Mouse (Mus musculus) limb, embryonic 14.5 days (tissue): ENCODE measurements around the gene Smarca4. TPM values are rescaled to one million over a fixed set of nuclear protein-coding genes. Genes with fewer than 3 reads are reported as not detected.

Experiments used
- ATAC-seq: fragments of 200-750 bp; cut with Nextera tagmentation; 2 replicates; pipeline ENCODE4 v1.8.0; 2017; ENCODE audit warnings: low read depth, moderate number of reproducible peaks, moderate TSS enrichment; ENCODE audit not compliant: low FRiP score
- DNase-seq: peaks from one replicate; pipeline ENCODE4 v3.0.0-alpha.2; 2015; ENCODE audit warnings: low spot score
- H3K27ac ChIP-seq: fragments of 300-500 bp; sonication (generic); replicated peaks from 2 replicates; pipeline ENCODE4 v1.5.1; 2014; ENCODE audit warnings: low read depth, mild to moderate bottlenecking, low read length, moderate library complexity, mixed read lengths
- H3K27me3 ChIP-seq: fragments of 300-500 bp; sonication (generic); 2 replicates; pipeline ENCODE4 v1.6.1; 2014; ENCODE audit warnings: low read length, mixed read lengths; ENCODE audit not compliant: control insufficient read depth, insufficient read depth
- H3K36me3 ChIP-seq: fragments of 300-500 bp; sonication (generic); 2 replicates; pipeline ENCODE4 v1.6.1; 2014; ENCODE audit warnings: mild to moderate bottlenecking, low read length, moderate library complexity, mixed read lengths; ENCODE audit not compliant: control insufficient read depth, insufficient read depth
- H3K4me1 ChIP-seq: fragments of 300-500 bp; sonication (generic); 2 replicates; pipeline ENCODE4 v1.6.1; 2014; ENCODE audit warnings: antibody characterized with exemption, low read length, mixed read lengths; ENCODE audit not compliant: control insufficient read depth, insufficient read depth
- H3K4me2 ChIP-seq: fragments of 300-500 bp; sonication (generic); replicated peaks from 2 replicates; pipeline ENCODE4 v1.6.1; 2014; ENCODE audit warnings: low read depth, mild to moderate bottlenecking, low read length, moderate library complexity; ENCODE audit not compliant: severe bottlenecking
- H3K4me3 ChIP-seq: fragments of 300-500 bp; sonication (generic); replicated peaks from 2 replicates; pipeline ENCODE4 v1.5.1; 2014; ENCODE audit warnings: low read length
- H3K9ac ChIP-seq: fragments of 300-500 bp; sonication (generic); 2 replicates; pipeline ENCODE4 v1.6.1; 2014; ENCODE audit warnings: mild to moderate bottlenecking, low read depth, low read length, moderate library complexity; ENCODE audit not compliant: severe bottlenecking
- H3K9me3 ChIP-seq: fragments of 300-500 bp; sonication (generic); 2 replicates; pipeline ENCODE4 v1.6.1; 2016; ENCODE audit warnings: low read length; ENCODE audit not compliant: control insufficient read depth
- POLR2A ChIP-seq: fragments of 200-500 bp; IDR thresholded peaks from 2 replicates; pipeline ENCODE4 v1.8.0; 2012; ENCODE audit warnings: inconsistent platforms, mild to moderate bottlenecking, moderate library complexity, borderline replicate concordance; ENCODE audit not compliant: insufficient read depth, insufficient read length; ENCODE audit errors: extremely low read depth
- WGBS: fragments of 180-500 bp; shearing (Covaris S2); extraction: QIAGEN DNeasy Blood & Tissue Kit; methylation state at CpG from one replicate; pipeline ENCODE4 v1.1.7; 2014; 5-methylcytosine and 5-hydroxymethylcytosine counted together
- polyA plus RNA-seq, 2 experiments: library from polyadenylated mRNA; depleted of rRNA in 1 of 2; stranded (reverse) in 1 of 2; unstranded in 1 of 2; fragments of >200 nt; fragmentation: Nextera tagmentation in 1 of 2; extraction: Ambion mirVana in 1 of 2; gene quantifications; 2 replicates each; pipeline versions ENCODE4 v1.2.1 to v1.2.3; 2012 to 2014

The Smarca4 gene
- polyA plus RNA-seq, 2 experiments, result 81.1 to 94.4 TPM

DNA sequence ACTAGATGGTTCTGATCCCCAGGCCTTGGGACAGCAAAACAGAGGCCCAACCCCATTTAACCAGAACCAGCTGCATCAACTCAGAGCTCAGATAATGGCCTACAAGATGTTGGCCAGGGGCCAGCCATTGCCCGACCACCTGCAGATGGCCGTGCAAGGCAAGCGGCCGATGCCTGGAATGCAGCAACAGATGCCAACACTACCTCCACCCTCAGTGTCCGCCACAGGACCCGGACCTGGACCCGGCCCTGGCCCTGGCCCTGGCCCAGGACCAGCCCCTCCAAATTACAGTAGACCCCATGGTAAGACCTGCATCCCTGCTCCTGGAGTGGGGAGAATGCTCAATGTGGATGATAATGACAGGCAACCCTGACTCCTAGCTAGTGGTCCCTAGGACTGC, 19.7 kb downstream of the Smarca4 start:
- Histone ChIP-seq H3K27me3 (no peaks in the 10 kb centered on the region), H3K9ac (no peak overlapping the region), H3K36me3 (peaks cover 83% of the 10 kb centered on the region), H3K27ac (no peak overlapping the region), H3K4me2 (no peak overlapping the region), H3K4me1 (no peaks in the 10 kb centered on the region), H3K4me3 (no peak overlapping the region), H3K9me3 (no peaks in the 10 kb centered on the region)
- no peak for TF ChIP-seq POLR2A
- WGBS, result 38% methylated on average over 7 of the region's 7 CpGs
- peak; percentile 25 for DNase-seq
- no peak for ATAC-seq

- TF ChIP-seq POLR2A, result no peak
- Histone ChIP-seq H3K4me3 (no peak overlapping the region), H3K27me3 (no peaks in the 10 kb centered on the region), H3K4me1 (no peaks in the 10 kb centered on the region), H3K27ac (no peak overlapping the region), H3K36me3 (peaks cover 100% of the 10 kb centered on the region), H3K9me3 (no peaks in the 10 kb centered on the region), H3K9ac (no peak overlapping the region), H3K4me2 (no peak overlapping the region)
- WGBS, result 94% methylated on average over 11 of the region's 11 CpGs
- ATAC-seq (no peak), DNase-seq (no peak)
These were observed 23.1 kb downstream of the Smarca4 start for GRCm38 (mm10) chr9:21639031-21639430.

DNA sequence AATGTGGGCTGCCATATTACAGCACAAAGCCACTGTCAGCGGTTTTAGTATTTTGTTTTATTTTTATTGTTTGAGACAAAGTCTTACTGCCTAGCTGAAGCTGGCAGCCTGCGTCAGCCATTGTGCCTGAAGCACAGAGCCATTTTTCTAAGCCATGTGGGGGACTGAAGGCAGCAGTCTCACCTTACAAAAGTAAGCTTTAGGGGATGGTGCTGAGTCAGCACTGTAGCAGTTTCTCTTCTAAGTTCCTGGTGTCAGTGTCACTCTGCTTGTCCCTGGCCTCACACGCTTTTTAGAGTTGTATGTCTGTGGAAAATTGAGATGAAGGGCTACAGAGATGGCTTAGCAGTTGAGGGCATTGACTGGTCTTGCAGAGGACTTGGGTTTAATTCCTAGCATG, 30.4 kb downstream of the Smarca4 start:
- no peak overlapping the region for H3K27ac ChIP-seq
- H3K4me1 ChIP-seq, result no peaks in the 10 kb centered on the region
- H3K4me2 ChIP-seq, result no peak overlapping the region
- no peak overlapping the region for H3K4me3 ChIP-seq
- 91% methylated on average over 3 of the region's 3 CpGs for WGBS
- H3K9me3 ChIP-seq, result no peaks in the 10 kb centered on the region
- H3K27me3 ChIP-seq, result no peaks in the 10 kb centered on the region
- TF ChIP-seq POLR2A, result no peak
- ATAC-seq, result no peak
- H3K36me3 ChIP-seq, result peaks cover 87% of the 10 kb centered on the region
- no peak overlapping the region for H3K9ac ChIP-seq
- no peak for DNase-seq

DNA sequence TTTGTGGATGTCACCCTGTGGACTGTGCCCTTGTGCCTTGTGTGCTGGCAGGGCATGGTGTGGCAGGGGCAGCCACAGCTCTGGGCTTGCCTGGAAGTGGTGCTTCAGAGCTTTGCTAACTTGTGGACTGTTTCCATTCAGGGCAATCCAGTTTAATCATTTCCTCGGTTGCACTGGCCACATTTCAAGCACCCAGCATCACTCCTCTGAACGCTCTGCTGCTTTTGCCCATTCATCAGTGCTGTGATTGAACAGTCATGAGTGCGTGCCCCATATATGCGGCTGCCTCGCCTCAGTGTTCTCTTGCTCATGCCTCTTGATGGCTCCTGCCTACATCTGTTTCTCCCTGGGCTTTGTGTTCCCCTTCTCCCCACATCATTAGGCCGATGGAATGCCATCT, 31.8 kb downstream of the Smarca4 start:
- Histone ChIP-seq H3K4me2 (no peak overlapping the region), H3K4me3 (no peak overlapping the region), H3K27ac (no peak overlapping the region), H3K9ac (no peak overlapping the region), H3K9me3 (no peaks in the 10 kb centered on the region), H3K27me3 (no peaks in the 10 kb centered on the region), H3K36me3 (peaks cover 79% of the 10 kb centered on the region), H3K4me1 (no peaks in the 10 kb centered on the region)
- DNase-seq (no peak), ATAC-seq (no peak)
- 93% methylated on average over 6 of the region's 6 CpGs for WGBS
- no peak for TF ChIP-seq POLR2A

DNA sequence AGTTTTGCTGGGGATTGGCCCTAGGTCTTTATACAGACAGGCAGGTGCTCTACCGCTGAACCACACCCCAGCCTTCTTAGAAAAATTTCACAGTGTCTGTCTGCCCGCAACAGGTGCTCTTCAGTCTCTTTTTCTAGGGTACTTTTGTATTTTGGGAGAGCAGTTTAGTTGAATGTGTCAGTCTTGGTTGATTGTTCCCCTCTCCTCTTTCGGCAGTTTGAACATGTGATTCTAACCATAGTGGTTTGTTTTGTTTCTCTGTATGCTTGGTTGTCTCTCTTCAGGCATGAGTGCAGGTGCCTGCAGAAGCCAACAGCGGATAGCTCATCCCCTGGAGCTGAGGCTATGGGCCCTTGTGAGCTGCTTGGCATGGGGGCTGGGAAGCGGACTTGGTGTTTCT, 36.3 kb downstream of the Smarca4 start:
- ATAC-seq (no peak), DNase-seq (no peak)
- Histone ChIP-seq H3K4me2 (no peak overlapping the region), H3K27me3 (no peaks in the 10 kb centered on the region), H3K9ac (no peak overlapping the region), H3K27ac (no peak overlapping the region), H3K36me3 (peaks cover 80% of the 10 kb centered on the region), H3K4me1 (no peaks in the 10 kb centered on the region), H3K4me3 (no peak overlapping the region), H3K9me3 (no peaks in the 10 kb centered on the region)
- no peak for TF ChIP-seq POLR2A
- WGBS, result 96% methylated on average over 5 of the region's 5 CpGs

GRCm38 (mm10) chr9:21653253-21653652, 37.3 kb downstream of the Smarca4 start:
- no peaks in the 10 kb centered on the region for H3K4me1 ChIP-seq
- no peak overlapping the region for H3K4me2 ChIP-seq
- H3K9ac ChIP-seq, result no peak overlapping the region
- WGBS, result 91% methylated on average over 2 of the region's 2 CpGs
- DNase-seq (no peak), ATAC-seq (no peak)
- no peak overlapping the region for H3K4me3 ChIP-seq
- no peak for TF ChIP-seq POLR2A
- H3K9me3 ChIP-seq, result no peaks in the 10 kb centered on the region
- H3K36me3 ChIP-seq, result peaks cover 80% of the 10 kb centered on the region
- no peaks in the 10 kb centered on the region for H3K27me3 ChIP-seq
- H3K27ac ChIP-seq, result no peak overlapping the region
